Mouse (Mus musculus): ENCODE results near the gene Lama1. TPM values are rescaled to one million over a fixed set of nuclear protein-coding genes. Genes with fewer than 3 reads are reported as not detected.

The Lama1 gene
- 0.16 TPM for polyA plus RNA-seq (2014; fragmentation: Illumina TruSeq; extraction: RNeasy Lipid Tissue Mini Kit (QIAGEN cat#74804); ENCODE audit: low read depth, low replicate concordance)

GRCm38 (mm10) chr17:67696694-67697386 lies at the start of gene Lama1:
Lama1 (plus strand) TSS chr17:67697259.

Other genes with a start within 250 kb of the Lama1 start
- not detected for gene Lrrc30, start 64.5 kb upstream of the Lama1 start, polyA plus RNA-seq (2014; fragmentation: Illumina TruSeq; extraction: RNeasy Lipid Tissue Mini Kit (QIAGEN cat#74804); ENCODE audit: low read depth, low replicate concordance)